Mouse (Mus musculus): ENCODE measurements around the gene Rala.

Gene Rala

GRCm38 (mm10) chr13:17879061-17879460 lies 65.0 kb downstream of the Rala start:
- DNase-seq = no peak

DNA sequence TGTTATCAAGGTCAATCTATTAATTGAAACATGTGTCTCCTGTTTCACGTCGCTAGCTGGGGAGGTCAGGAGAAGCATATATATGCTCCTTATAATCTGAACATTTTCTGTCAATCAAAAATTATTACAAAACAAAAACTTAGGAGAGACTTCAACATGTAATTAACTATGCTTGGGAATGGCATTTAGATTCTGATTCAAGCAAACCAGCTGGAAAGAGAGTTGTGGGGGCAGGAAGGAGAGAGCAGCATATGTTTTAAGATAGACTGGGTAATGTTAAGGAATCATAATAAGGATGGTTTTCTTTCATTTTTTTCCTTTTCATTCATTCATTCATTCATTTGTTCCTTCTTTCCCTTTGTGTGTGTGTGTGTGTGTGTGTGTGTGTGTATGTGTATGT lies 77.3 kb downstream of the Rala start:
- DNase-seq = no peak

DNA sequence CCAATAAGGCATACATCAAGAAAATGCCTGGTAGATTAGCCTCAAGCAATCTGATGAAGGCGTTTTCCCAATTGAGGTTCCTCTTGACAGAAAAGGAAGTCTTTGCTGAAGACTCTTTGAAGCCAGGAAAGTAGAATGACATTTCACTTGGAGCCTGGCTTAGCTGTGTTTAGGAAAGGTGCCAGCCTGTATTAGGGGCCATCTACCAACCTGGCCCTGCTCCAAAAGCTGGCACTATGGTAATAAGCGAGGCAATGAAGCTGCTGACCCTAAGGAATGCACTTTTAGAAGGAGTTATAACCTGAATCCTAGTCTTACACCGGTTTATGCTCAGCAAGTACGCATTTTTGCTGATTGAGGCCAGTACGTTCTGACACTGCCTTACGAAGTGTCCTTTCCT lies 83.5 kb downstream of the Rala start:
- no peak for DNase-seq

- no peak for DNase-seq
These were observed 84.5 kb downstream of the Rala start for GRCm38 (mm10) chr13:17859365-17860033.

DNA sequence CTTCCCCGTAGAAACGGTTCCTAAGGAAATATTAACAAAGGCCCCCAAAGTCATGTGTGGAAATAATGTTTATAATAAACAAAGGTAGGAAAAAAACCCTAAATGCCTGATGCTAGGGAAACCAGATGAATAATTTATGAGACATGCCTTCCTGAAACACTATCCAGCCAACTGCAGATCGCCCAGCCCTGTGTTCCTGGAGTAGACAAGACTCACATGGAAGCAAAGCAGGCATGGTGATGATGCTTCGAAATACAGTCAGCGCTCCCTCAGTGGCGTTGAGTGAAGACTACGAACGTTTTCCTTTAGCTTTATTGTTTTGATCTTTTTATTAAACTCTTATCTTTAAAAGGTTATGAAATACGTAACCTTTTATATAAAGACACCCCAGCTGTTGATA lies 87.0 kb downstream of the Rala start:
- DNase-seq = no peak

DNA sequence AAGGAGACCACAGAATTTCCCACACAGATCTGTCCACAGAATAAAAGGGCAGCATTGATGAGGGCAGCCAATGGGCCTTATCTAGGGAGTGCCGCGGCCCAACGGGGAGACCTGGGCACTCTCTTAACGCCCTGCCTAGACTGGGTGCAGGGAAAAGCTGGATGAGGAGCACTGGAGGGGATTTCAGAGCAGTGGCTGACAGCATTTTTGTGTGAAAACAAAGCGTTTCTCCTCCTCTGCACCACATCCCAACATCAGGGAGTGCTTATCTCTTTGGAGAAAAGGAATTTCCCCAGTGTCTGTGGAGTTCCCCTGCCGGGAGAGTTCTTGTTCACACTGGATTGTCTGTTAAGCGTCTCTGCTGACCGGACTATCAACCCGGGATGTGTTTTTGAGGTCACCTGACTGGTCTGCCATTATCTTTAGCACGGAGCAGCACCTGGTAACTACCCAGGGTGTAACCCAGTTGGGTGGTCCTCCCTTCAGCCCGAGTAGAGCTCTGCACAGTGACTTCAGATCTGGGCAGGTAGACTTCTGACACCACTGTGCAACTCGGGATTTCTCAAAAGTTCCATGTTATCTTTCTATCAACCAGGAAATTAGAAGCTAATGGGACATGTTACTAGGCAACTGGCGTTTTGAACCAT lies 88.4 kb downstream of the Rala start:
- no peak for DNase-seq

- DNase-seq = no peak
These were observed 89.3 kb downstream of the Rala start for GRCm38 (mm10) chr13:17854755-17855154.

DNA sequence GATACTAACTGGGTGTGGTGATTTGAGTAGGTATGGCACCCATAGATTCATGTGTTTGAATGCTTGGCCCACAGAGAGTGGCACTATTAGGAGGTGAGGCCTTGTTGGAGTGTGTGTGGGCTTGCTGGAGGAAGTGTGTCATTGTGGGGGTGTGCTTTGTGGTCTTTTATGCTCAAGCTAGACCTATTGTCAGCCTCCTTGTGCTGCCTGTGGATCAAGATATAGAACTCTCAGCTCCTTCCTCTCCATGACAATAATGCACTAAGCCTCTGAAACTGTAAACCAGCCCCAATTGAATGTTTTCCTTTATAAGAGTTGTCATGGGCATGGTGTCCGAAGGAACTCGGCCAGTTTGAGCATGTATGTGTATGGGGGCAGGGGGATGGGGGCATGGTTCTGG lies 100.7 kb downstream of the Rala start:
- no peak for DNase-seq

GRCm38 (mm10) chr13:17842756-17843155 lies 101.3 kb downstream of the Rala start:
- no peak for DNase-seq

GRCm38 (mm10) chr13:17839137-17839536 lies 104.9 kb downstream of the Rala start:
- no peak for DNase-seq

GRCm38 (mm10) chr13:17838484-17838851 lies 105.6 kb downstream of the Rala start:
- DNase-seq = peak in 1 of 2 experiments; percentile 20

GRCm38 (mm10) chr13:17837610-17838483 lies 106.2 kb downstream of the Rala start:
- no peak for DNase-seq

- DNase-seq = no peak
These were observed 107.2 kb downstream of the Rala start for GRCm38 (mm10) chr13:17836808-17837207.

DNA sequence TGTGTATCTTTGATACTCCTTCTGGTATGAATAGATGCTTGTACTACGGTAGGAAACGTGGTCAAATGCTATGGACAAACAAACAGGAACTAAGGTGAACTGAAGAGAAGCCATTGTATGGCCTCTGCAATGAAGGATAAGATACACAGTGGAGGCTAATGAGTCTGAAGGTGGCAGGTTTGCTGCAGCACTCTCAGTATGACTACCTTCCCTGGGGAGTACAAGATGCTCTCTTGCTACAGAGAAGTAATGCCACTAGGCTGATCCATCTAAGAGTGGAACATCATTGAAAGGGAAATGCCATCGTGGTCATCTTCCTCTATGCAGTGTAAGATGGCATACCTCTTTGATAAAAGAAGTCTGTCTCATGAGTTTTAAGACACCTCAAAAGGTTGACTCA lies 111.1 kb downstream of the Rala start:
- no peak for DNase-seq

Measured in thymus, postnatal 36 days (tissue).